In genomic region chr1:55052355-55052953, GRCm38 (mm10) we compare ENCODE assay signal across 8 mouse cellular contexts. TPM values are rescaled to one million over a fixed set of nuclear protein-coding genes. Genes with fewer than 3 reads are reported as not detected.
DNase-seq lines count a peak whose midpoint lies in the region; ATAC-seq lines count a peak whose summit lies in the region.

Gene Coq10b, plus strand, starts transcription at chr1:55052770.

- DNase-seq in adrenal gland, adult (ENCODE audit: inconsistent age in 2 of 2, low spot score in 1 of 2) = peak; percentile 100
- peak; percentile 99 for DNase-seq in embryo, embryonic 10.5 days (ENCODE audit: low spot score)
- peak; percentile 98 for DNase-seq in gastrocnemius, postnatal 14 days
- peak; percentile 98 to 99 for DNase-seq in left cerebral cortex, postnatal 10 days (ENCODE audit: extremely low spot score in 1 of 2, low spot score in 2 of 2)
- peak; percentile 99 for DNase-seq in right cerebral cortex, postnatal 25 days
- DNase-seq in urinary bladder, postnatal 4 days (ENCODE audit: low spot score in 2 of 2) = peak; percentile 98 to 99

- intact Hi-C loops in gastrocnemius, postnatal 14 days (cut with DNase I; ENCODE audit: low total_unique reads) = no loop called here
- intact Hi-C loops in left cerebral cortex, postnatal 10 days (cut with DNase I) = loop anchor here (2.0 kb wide), 2 partner anchors 26 to 78 kb away; partner anchors contain the start of genes Mob4 and Sf3b1

- peak; percentile 97 for ATAC-seq in inflammation-experienced regulatory T-cells, adult 6 months
- peak; percentile 99 for ATAC-seq in megakaryocyte-erythroid progenitor cell, adult 5-6 weeks (replicated peaks; ENCODE audit: low FRiP score, low TSS enrichment, poor library complexity, severe bottlenecking)

RNA-seq across cellular contexts. Expression of gene Coq10b, which starts in this region (rescaled TPM):
- 1 to 10 TPM; 7.8 to 9.5 TPM for total RNA-seq in gastrocnemius, postnatal 14 days (2021)
- 10 to 100 TPM; 14.6 to 22.7 (median 17.0) TPM for polyA plus RNA-seq in inflammation-experienced regulatory T-cells, adult 6 months (2017; shearing (Covaris generic))
- 10 to 100 TPM; 24.4 to 25.6 TPM for total RNA-seq in left cerebral cortex, postnatal 10 days (2021)
- total RNA-seq in megakaryocyte-erythroid progenitor cell, adult 5-6 weeks (2014; fragmentation: Nextera tagmentation) = 10.8 and 15.6 TPM in 2 replicates
- total RNA-seq in megakaryocyte-erythroid progenitor cell, adult 5-6 weeks (2017) = 15.7 and 29.5 TPM in 2 replicates

Comparison
In these comparisons a context has a peak if more than half of its experiments do, and no peak if none do; other contexts are left out.
1. Peak in every context shown above with its lines: DNase-seq and ATAC-seq.